Mouse (Mus musculus): Measurements from ENCODE around the gene Tmem39a. TPM values are rescaled to one million over a fixed set of nuclear protein-coding genes. Genes with fewer than 3 reads are reported as not detected.

The Tmem39a gene
- polyA plus RNA-seq, 1 experiment = 0.34 TPM

DNA sequence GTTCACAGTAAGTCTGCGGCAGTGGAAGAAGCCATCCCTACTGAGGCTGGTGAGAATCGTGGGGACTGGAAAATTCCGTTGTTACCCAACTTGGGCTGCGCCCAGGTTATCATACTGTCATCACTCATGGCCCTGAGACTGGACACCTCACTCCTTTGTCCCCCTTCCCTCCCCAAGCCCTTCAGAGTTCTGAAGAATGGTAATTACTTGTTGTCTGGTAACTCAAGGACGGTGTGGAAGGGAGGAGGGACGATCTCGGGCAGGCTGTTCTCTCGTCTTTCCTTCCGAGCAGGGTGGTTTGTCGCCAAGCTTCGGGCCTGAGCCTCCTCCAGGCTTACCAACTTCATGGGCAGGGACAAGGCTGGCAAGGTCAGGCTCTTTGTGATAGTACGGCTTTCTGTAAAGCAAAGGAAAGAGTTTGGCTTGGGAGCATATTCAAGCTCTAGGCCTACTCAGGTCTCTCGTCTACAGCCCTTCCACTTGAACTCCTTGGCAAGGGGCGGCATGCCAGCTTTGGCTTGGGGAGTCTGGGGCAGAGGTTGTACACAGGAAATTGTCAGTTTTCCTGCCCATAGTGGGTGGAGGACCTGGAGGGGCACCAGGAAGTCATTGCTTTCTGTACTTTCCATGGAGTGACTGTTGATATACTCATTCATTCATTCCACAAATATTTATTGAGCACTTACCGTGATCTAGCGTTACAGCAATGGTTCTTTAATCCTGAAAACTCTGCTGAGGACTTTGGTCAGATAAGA, 62.4 kb downstream of the Tmem39a start:
- Histone ChIP-seq H3K4me1 (ENCODE audit: control insufficient read depth) (no peaks in the 10 kb centered on the region), H3K27me3 (ENCODE audit: control insufficient read depth) (peaks cover 3% of the 10 kb centered on the region; the same call in 1 of the 2 replicates), H3K9me3 (ENCODE audit: control insufficient read depth, low read length) (no peaks in the 10 kb centered on the region), H3K4me3 (replicated peaks) (no peak overlapping the region), H3K36me3 (ENCODE audit: control insufficient read depth) (no peaks in the 10 kb centered on the region)
- TF ChIP-seq GATA1 (IDR thresholded peaks at IDR 0.05; ENCODE audit: low read length) (no peak), TAL1 (IDR thresholded peaks at IDR 0.05; ENCODE audit: low read length) (no peak)

DNA sequence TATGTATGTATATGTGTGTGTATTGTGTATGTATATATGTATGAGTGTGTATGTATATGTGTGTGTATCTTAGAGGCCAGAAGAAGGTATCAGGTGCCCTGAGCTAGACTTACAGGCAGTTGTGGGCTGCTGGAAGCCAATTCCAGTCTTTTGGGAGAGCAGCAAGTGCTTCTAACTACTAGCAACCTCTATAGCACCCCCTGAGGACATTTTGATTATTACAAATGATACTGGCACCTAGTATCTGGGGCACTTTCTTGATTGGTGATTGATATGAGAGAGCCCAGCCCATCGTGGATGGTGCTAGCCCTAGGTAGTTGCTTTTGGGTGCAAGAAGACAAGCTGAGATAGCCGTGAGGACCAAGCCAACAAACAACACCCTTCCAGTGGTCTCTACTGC, 63.8 kb downstream of the Tmem39a start:
- Histone ChIP-seq H3K36me3 (ENCODE audit: control insufficient read depth) (no peaks in the 10 kb centered on the region), H3K4me1 (ENCODE audit: control insufficient read depth) (no peaks in the 10 kb centered on the region), H3K27me3 (ENCODE audit: control insufficient read depth) (peaks cover 3% of the 10 kb centered on the region; the same call in 1 of the 2 replicates), H3K4me3 (replicated peaks) (no peak overlapping the region), H3K9me3 (ENCODE audit: control insufficient read depth, low read length) (no peaks in the 10 kb centered on the region)
- no peak for TF ChIP-seq GATA1 (IDR thresholded peaks at IDR 0.05; ENCODE audit: low read length)
- TF ChIP-seq TAL1 (IDR thresholded peaks at IDR 0.05; ENCODE audit: low read length) = no peak

DNA sequence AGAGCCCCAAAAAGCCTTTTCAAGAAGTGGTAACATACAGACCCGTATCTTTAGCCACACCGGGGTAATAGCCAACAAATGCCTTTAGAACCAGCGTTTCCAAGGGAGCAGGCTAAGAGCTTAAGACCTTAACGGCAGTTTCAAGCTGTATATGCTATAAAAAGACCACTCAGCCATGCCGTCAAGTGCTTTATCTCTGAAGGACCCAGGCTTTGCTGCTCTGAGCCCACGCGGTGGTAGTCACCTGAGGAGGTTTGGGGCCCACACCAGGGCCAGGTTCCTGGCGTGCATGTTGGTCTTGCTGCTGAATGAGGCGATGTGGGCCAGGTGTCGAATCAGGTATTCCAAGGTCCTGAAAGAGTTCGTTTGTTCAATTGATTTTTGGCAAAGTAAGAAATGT, 65.8 kb downstream of the Tmem39a start:
- no peaks in the 10 kb centered on the region for H3K4me1 ChIP-seq (ENCODE audit: control insufficient read depth)
- H3K27me3 ChIP-seq (ENCODE audit: control insufficient read depth) = peaks cover 6% of the 10 kb centered on the region; the same call in 1 of the 2 replicates
- TF ChIP-seq GATA1 (IDR thresholded peaks at IDR 0.05; ENCODE audit: low read length) (no peak), TAL1 (IDR thresholded peaks at IDR 0.05; ENCODE audit: low read length) (no peak)
- H3K36me3 ChIP-seq (ENCODE audit: control insufficient read depth) = no peaks in the 10 kb centered on the region
- no peaks in the 10 kb centered on the region for H3K9me3 ChIP-seq (ENCODE audit: control insufficient read depth, low read length)
- H3K4me3 ChIP-seq (replicated peaks) = no peak overlapping the region

DNA sequence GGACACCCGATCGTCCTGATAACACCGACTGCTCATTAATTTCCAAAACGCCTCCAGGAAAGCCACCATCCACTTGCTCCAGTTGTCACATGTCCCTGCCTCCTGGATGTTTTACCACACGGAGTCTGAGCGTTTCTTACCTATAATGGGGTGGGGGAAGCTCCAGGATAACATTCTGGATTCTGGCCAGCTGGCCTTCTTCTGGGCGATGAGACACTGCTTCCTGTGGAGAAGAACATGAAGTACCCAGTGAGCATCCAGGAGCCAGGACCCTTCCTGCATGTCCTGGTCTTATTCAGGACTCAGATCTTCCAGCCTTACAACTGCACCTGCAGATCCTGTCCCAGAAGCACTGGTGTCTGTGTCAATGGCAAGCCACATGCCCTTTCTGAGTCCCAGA, 66.9 kb downstream of the Tmem39a start:
- H3K36me3 ChIP-seq (ENCODE audit: control insufficient read depth) = no peaks in the 10 kb centered on the region
- H3K9me3 ChIP-seq (ENCODE audit: control insufficient read depth, low read length) = no peaks in the 10 kb centered on the region
- H3K4me1 ChIP-seq (ENCODE audit: control insufficient read depth) = no peaks in the 10 kb centered on the region
- H3K4me3 ChIP-seq (replicated peaks) = no peak overlapping the region
- TF ChIP-seq TAL1 (IDR thresholded peaks at IDR 0.05; ENCODE audit: low read length) (no peak), GATA1 (IDR thresholded peaks at IDR 0.05; ENCODE audit: low read length) (no peak)
- H3K27me3 ChIP-seq (ENCODE audit: control insufficient read depth) = peaks cover 6% of the 10 kb centered on the region; the same call in 1 of the 2 replicates

DNA sequence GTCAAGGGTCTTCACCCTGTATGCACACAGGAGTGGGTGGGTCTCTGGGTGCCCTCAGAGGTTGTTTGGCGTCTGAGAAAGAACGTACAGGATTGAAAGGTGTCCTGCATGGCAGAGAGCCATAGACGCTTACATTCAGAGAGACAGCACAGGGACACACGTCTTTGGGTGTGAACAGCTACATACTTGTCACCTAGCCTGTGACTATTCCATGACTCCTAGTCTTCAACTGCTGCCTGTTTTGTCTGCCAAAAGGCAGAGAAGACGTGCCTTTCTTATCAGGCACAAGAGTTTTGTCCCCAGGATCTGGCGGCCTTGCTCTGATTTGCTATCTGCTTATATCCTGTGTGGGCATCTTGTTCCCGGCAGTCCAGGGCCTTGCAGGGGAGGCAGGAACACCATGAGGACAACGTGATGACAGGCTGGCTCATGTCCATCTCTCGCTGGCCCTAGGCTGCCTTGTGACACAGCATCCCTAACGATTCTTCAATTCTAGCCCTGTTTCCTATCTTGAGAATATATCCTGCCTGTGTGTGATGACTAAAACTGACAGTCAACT, 67.4 kb downstream of the Tmem39a start:
- TF ChIP-seq GATA1 (IDR thresholded peaks at IDR 0.05; ENCODE audit: low read length) (no peak), TAL1 (IDR thresholded peaks at IDR 0.05; ENCODE audit: low read length) (no peak)
- no peak overlapping the region for H3K4me3 ChIP-seq (replicated peaks)

DNA sequence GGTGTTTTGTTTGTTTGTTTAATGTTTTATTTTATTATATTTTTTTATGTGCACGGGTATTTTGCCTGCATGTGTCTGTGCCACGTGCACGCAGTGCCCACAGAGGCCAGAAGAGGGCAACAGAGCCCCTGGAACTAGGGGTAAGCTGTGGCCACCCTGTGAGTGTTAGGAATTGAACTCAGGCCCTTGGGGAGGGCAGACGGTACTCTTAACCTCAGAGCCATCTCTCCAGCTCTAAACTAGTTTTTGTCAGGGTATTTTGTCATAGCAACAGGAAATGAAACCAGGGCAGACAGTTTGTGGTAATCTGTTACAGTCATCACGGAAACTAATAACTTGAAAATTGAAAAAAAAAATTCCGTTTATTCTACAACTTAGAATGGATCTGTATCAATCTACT, 73.6 kb downstream of the Tmem39a start:
- Histone ChIP-seq H3K4me3 (replicated peaks) (no peak overlapping the region), H3K36me3 (ENCODE audit: control insufficient read depth) (no peaks in the 10 kb centered on the region), H3K27me3 (ENCODE audit: control insufficient read depth) (peaks cover 7% of the 10 kb centered on the region), H3K9me3 (ENCODE audit: control insufficient read depth, low read length) (no peaks in the 10 kb centered on the region), H3K4me1 (ENCODE audit: control insufficient read depth) (no peaks in the 10 kb centered on the region)
- no peak for TF ChIP-seq GATA1 (IDR thresholded peaks at IDR 0.05; ENCODE audit: low read length)
- no peak for TF ChIP-seq TAL1 (IDR thresholded peaks at IDR 0.05; ENCODE audit: low read length)

More for the DNA sequence above, 67.4 kb downstream of the Tmem39a start:
- Histone ChIP-seq H3K4me1 (ENCODE audit: control insufficient read depth) (no peaks in the 10 kb centered on the region), H3K36me3 (ENCODE audit: control insufficient read depth) (no peaks in the 10 kb centered on the region), H3K9me3 (ENCODE audit: control insufficient read depth, low read length) (no peaks in the 10 kb centered on the region), H3K27me3 (ENCODE audit: control insufficient read depth) (peaks cover 6% of the 10 kb centered on the region; the same call in 1 of the 2 replicates)

DNA sequence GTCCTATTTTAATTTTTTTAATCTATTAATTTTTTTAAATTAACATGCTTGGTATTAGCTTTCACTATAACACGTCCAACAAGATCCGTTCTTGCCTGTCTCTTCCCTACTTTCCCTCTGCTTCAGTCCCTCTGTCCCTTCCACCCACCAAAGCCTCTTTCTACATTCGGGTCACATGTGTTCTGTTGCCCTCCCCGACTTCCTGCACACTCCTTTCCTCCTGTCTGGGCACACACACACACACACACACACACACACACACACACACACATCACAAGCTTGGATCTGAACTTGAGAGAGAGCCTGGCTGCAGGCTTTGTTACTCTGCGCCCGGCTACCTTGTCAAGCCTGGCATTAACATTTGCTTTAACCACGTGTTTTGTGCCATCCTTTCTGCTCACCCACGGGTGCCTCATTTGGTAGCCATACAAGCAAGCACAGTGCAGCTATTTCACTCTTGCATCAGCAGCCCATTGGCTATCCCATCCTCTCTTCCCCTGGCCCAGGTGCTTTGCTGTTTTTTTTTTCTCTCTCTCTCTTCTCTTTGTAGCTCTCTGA, 77.4 kb downstream of the Tmem39a start:
- TF ChIP-seq TAL1 (IDR thresholded peaks at IDR 0.05; ENCODE audit: low read length) (no peak), GATA1 (IDR thresholded peaks at IDR 0.05; ENCODE audit: low read length) (no peak)
- no peaks in the 10 kb centered on the region for H3K36me3 ChIP-seq (ENCODE audit: control insufficient read depth)
- no peak overlapping the region for H3K4me3 ChIP-seq (replicated peaks)
- peaks cover 4% of the 10 kb centered on the region for H3K27me3 ChIP-seq (ENCODE audit: control insufficient read depth)
- H3K9me3 ChIP-seq (ENCODE audit: control insufficient read depth, low read length) = no peaks in the 10 kb centered on the region
- H3K4me1 ChIP-seq (ENCODE audit: control insufficient read depth) = no peaks in the 10 kb centered on the region

DNA sequence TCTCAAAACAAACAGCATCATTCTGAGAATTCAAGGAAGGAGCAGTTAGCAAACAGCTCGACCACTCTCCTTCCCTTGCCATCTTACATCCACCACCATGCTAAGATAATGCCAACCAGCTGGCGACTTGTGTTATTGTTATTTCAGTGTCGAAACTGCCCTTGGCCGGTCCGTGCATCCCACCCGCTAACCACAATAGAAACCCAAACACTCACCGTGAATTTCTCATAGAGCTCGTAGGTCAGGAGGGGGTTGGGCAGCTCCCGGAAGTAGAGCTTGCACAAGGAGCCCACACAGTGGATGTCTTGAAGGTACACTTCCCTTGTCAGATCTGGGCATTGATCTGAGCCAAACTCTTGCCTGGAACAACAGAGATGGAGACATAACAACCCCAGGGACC, 78.2 kb downstream of the Tmem39a start:
- no peaks in the 10 kb centered on the region for H3K4me1 ChIP-seq (ENCODE audit: control insufficient read depth)
- TF ChIP-seq GATA1 (IDR thresholded peaks at IDR 0.05; ENCODE audit: low read length) = no peak
- TF ChIP-seq TAL1 (IDR thresholded peaks at IDR 0.05; ENCODE audit: low read length) = no peak
- peaks cover 4% of the 10 kb centered on the region for H3K27me3 ChIP-seq (ENCODE audit: control insufficient read depth)
- H3K9me3 ChIP-seq (ENCODE audit: control insufficient read depth, low read length) = no peaks in the 10 kb centered on the region
- H3K36me3 ChIP-seq (ENCODE audit: control insufficient read depth) = no peaks in the 10 kb centered on the region
- H3K4me3 ChIP-seq (replicated peaks) = no peak overlapping the region

DNA sequence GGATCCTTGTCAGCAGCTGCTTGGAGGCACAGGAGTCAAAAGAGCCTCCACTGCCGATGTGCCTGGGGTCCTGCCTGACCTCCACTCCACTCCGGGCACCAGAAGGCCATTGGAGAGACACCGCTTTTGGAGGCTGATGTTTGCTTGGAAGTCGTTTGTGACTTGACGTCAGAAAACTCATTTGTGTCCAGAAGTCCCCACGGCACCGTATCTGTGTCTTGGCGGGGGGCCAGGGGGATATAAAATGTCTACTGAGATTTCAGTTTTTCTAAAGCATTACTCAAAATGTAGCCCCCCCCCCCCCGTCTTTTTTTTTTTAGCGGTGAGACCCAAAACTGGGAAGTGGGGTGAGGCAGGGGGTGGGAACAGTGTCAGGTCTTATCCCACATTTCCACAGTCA, 78.6 kb downstream of the Tmem39a start:
- Histone ChIP-seq H3K27me3 (ENCODE audit: control insufficient read depth) (peaks cover 4% of the 10 kb centered on the region), H3K36me3 (ENCODE audit: control insufficient read depth) (no peaks in the 10 kb centered on the region), H3K4me1 (ENCODE audit: control insufficient read depth) (no peaks in the 10 kb centered on the region), H3K9me3 (ENCODE audit: control insufficient read depth, low read length) (no peaks in the 10 kb centered on the region), H3K4me3 (replicated peaks) (no peak overlapping the region)
- no peak for TF ChIP-seq GATA1 (IDR thresholded peaks at IDR 0.05; ENCODE audit: low read length)
- no peak for TF ChIP-seq TAL1 (IDR thresholded peaks at IDR 0.05; ENCODE audit: low read length)

Other genes starting within 250 kb of the Tmem39a start
- gene Maats1, start 216.6 kb upstream of the Tmem39a start, polyA plus RNA-seq (2012) = not detected in 2 replicates
- gene Cox17, start 211.7 kb upstream of the Tmem39a start, polyA plus RNA-seq (2012) = 56.0 and 110 TPM in 2 replicates
- gene Gm21987, start 211.7 kb upstream of the Tmem39a start, polyA plus RNA-seq (2012) = 142 and 244 TPM in 2 replicates
- 8.1 TPM in 2 replicates for gene Popdc2, start 196.5 kb upstream of the Tmem39a start, polyA plus RNA-seq (2012)
- not detected in 2 replicates for gene Pla1a, start 125.6 kb upstream of the Tmem39a start, polyA plus RNA-seq (2012)
- gene Adprh, start 106.0 kb upstream of the Tmem39a start, polyA plus RNA-seq (2012) = 15.1 and 15.6 TPM in 2 replicates
- not detected in 2 replicates for gene Cd80, start 103.1 kb upstream of the Tmem39a start, polyA plus RNA-seq (2012)
- 2.8 and 3.2 TPM in 2 replicates for gene Timmdc1, start 36.0 kb upstream of the Tmem39a start, polyA plus RNA-seq (2012)
- gene Poglut1, start 8.4 kb upstream of the Tmem39a start, polyA plus RNA-seq (2012) = 0.06 and 0.08 TPM in 2 replicates
- gene Arhgap31, start 154.6 kb downstream of the Tmem39a start, polyA plus RNA-seq (2012) = 0.01 TPM in 1 of 2 replicates, not detected in the other
- not detected in 2 replicates for gene B4galt4, start 183.6 kb downstream of the Tmem39a start, polyA plus RNA-seq (2012)
- not detected in 2 replicates for gene Upk1b, start 241.6 kb downstream of the Tmem39a start, polyA plus RNA-seq (2012)

Data from erythroblast, embryonic 14.5 days (primary cell).